Mouse (Mus musculus) hindbrain, embryonic 16.5 days (tissue): ENCODE measurements around the gene Islr. TPM values are rescaled to one million over a fixed set of nuclear protein-coding genes. Genes with fewer than 3 reads are reported as not detected.

Experiments
- ATAC-seq: fragments of 200-750 bp; cut with Nextera tagmentation; 2 replicates; pipeline ENCODE4 v1.8.0; 2017; ENCODE audit warnings: moderate TSS enrichment, moderate library complexity
- H3K27ac ChIP-seq: fragments of 300-500 bp; sonication (generic); 2 replicates; pipeline ENCODE4 v1.5.1; 2014; ENCODE audit warnings: low read depth, mild to moderate bottlenecking, control low read depth, low read length, moderate library complexity
- H3K27me3 ChIP-seq: fragments of 300-500 bp; sonication (generic); replicated peaks from 2 replicates; pipeline ENCODE4 v1.6.1; 2014; ENCODE audit warnings: low read length; ENCODE audit not compliant: control insufficient read depth, insufficient read depth
- H3K36me3 ChIP-seq: fragments of 300-500 bp; sonication (generic); 2 replicates; pipeline ENCODE4 v1.6.1; 2014; ENCODE audit warnings: mild to moderate bottlenecking, low read length, moderate library complexity, mixed read lengths; ENCODE audit not compliant: control insufficient read depth, insufficient read depth
- H3K4me1 ChIP-seq: fragments of 300-500 bp; sonication (generic); 2 replicates; pipeline ENCODE4 v1.6.1; 2014; ENCODE audit warnings: low read depth, low read length; ENCODE audit not compliant: control insufficient read depth, insufficient read depth
- H3K4me2 ChIP-seq: fragments of 300-500 bp; sonication (generic); 2 replicates; pipeline ENCODE4 v1.6.1; 2014; ENCODE audit warnings: mild to moderate bottlenecking, low read length, control low read depth, moderate library complexity
- H3K4me3 ChIP-seq: fragments of 300-500 bp; sonication (generic); 2 replicates; pipeline ENCODE4 v1.5.1; 2014; ENCODE audit warnings: mild to moderate bottlenecking, low read length, control low read depth, moderate library complexity
- H3K9ac ChIP-seq: fragments of 300-500 bp; sonication (generic); 2 replicates; pipeline ENCODE4 v1.6.1; 2014; ENCODE audit warnings: low read depth, mild to moderate bottlenecking, control low read depth, low read length, moderate library complexity
- H3K9me3 ChIP-seq: fragments of 300-500 bp; sonication (generic); 2 replicates; pipeline ENCODE4 v1.6.1; 2014; ENCODE audit warnings: mild to moderate bottlenecking, low read length, moderate library complexity; ENCODE audit not compliant: control insufficient read depth
- WGBS: fragments of 180-500 bp; shearing (Covaris S2); extraction: QIAGEN DNeasy Blood & Tissue Kit; methylation state at CpG from one replicate; pipeline ENCODE4 v1.1.7; 2014; 5-methylcytosine and 5-hydroxymethylcytosine counted together
- polyA plus RNA-seq: library from polyadenylated mRNA; unstranded; fragments of >200 nt; fragmentation: Nextera tagmentation; extraction: Ambion mirVana; gene quantifications from 2 replicates; pipeline ENCODE4 v1.2.1, GENCODE M21; 2015

The Islr gene
- polyA plus RNA-seq, 1 experiment from 2014 or later: 40.4 TPM

DNA sequence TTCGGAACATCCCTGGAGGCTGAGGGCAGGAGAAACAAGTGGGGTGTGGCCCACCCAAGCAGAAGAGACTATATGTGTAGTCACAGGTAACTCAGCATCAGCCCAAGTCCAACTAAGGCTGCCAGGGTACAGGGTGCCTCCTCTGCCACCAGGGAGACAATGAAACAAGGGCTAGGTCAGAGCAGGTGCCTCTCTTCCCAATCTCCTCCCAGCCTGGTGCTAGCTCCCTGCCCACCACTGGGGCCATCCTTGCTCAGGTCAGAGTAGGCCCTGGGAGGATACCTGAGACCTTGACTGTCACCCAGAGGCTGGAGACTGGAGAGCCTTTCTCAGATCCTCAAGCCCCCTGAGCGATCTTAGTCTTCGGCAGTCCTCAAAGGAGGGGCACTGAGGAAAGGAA, 41.9 kb downstream of the Islr start:
- no peaks in the 10 kb centered on the region for H3K4me1 ChIP-seq
- WGBS: 96% methylated on average over 3 of the region's 3 CpGs

DNA sequence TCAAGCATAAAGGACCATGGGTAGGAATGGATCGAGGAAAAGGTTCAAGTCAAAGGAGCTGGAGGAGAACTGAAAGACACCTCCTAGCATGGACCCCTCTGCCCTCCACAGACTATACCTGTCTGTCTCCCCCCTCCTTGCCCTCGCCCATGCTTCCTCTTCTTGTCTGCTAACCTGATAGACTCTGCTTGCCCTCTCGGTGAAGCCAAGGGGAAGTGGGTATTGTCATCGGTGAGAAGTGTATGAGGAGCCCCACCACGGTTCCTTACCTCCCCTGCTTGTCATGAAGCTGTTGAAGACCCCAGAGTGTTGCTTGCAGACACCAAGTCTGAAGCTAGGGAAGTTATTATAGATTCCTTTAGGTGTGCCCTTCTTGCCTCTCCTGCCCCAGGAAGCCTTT, 43.8 kb downstream of the Islr start:
- Histone ChIP-seq H3K27me3 (no peaks in the 10 kb centered on the region), H3K36me3 (no peaks in the 10 kb centered on the region), H3K4me3 (no peak overlapping the region), H3K4me2 (no peak overlapping the region), H3K4me1 (peaks cover 2% of the 10 kb centered on the region; the same call in 1 of the 2 replicates), H3K9ac (no peak overlapping the region), H3K27ac (no peak overlapping the region), H3K9me3 (no peaks in the 10 kb centered on the region)
- 86% methylated on average over 5 of the region's 5 CpGs for WGBS
- no peak for ATAC-seq

More for the DNA sequence above, 41.9 kb downstream of the Islr start:
- Histone ChIP-seq H3K4me3 (no peak overlapping the region), H3K36me3 (no peaks in the 10 kb centered on the region), H3K27me3 (no peaks in the 10 kb centered on the region), H3K27ac (no peak overlapping the region), H3K9ac (no peak overlapping the region), H3K9me3 (no peaks in the 10 kb centered on the region), H3K4me2 (no peak overlapping the region)
- ATAC-seq: no peak

DNA sequence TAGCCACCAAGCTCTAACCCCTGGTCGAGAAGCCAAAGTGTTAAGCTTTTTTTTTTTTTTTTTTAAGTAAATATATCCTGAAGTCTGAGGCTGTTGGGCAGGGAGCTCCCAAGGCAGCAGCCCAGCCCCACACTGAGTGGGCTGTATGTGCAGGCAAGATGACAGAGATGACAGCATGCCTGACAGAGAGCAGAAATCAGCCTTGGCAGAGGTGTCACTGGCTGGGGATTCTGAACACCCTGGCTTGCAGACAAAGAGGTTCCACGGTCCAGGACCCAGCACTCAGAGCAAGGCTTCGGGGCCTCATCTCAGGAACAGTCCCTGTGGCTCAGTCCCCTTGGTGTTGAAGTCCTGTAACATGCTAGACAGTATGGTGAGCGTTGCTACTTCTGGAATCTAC, 44.3 kb downstream of the Islr start:
- no peaks in the 10 kb centered on the region for H3K9me3 ChIP-seq
- H3K4me3 ChIP-seq: no peak overlapping the region
- H3K9ac ChIP-seq: no peak overlapping the region
- no peaks in the 10 kb centered on the region for H3K27me3 ChIP-seq
- ATAC-seq: no peak
- no peaks in the 10 kb centered on the region for H3K36me3 ChIP-seq
- peaks cover 2% of the 10 kb centered on the region; the same call in 1 of the 2 replicates for H3K4me1 ChIP-seq
- 55% methylated on average over 4 of the region's 4 CpGs for WGBS
- H3K27ac ChIP-seq: 0 out of 2 replicates have a peak overlapping the region, but pooled peaks have one; percentile 31
- no peak overlapping the region for H3K4me2 ChIP-seq

DNA sequence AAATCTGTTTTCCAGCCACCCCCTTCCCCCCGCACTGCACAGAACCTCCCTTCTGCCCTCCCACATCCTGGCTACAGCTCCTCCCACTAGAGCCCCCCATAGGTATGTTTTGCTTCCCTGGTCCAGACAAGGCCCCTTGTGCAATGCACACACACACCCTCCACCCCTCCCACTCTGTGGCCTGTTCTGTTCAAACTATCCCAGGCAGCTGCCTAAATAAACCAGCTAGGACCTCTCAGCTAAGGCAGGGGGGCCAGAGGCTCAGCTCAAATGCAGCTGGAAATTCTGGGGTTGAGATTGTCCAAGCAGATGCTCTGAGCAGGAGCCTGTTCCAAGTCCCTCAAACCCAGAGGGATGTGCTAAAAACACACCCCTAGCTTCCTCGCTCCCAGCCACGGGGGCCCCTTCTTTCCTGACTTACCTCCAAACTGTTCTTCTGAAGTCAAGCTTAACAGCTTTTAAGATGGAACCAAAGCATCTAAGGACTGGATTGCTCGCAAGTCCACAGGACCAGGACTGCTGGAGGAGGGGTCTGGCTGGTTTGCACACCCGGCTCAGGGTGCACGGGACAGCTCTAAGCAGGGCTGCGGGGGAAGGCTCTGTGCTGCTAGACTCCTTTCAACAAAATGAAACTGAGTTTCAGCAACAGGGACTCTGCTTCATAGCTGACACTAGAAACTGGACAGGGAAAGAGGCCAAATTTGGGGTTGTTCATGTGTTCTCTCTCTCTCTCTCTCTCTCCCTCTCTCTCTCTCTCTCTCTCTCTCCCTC, 45.4 kb downstream of the Islr start:
- Histone ChIP-seq H3K9ac (no peak overlapping the region; the same call in 1 of the 2 replicates), H3K27me3 (no peaks in the 10 kb centered on the region), H3K4me3 (no peak overlapping the region), H3K27ac (peak overlapping the region; percentile 48; the same call in 1 of the 2 replicates), H3K9me3 (no peaks in the 10 kb centered on the region), H3K36me3 (no peaks in the 10 kb centered on the region), H3K4me2 (no peak overlapping the region), H3K4me1 (peaks cover 2% of the 10 kb centered on the region; the same call in 1 of the 2 replicates)
- ATAC-seq: peak; percentile 24; the same call in 1 of the 2 replicates
- WGBS: 59% methylated on average over 7 of the region's 7 CpGs

DNA sequence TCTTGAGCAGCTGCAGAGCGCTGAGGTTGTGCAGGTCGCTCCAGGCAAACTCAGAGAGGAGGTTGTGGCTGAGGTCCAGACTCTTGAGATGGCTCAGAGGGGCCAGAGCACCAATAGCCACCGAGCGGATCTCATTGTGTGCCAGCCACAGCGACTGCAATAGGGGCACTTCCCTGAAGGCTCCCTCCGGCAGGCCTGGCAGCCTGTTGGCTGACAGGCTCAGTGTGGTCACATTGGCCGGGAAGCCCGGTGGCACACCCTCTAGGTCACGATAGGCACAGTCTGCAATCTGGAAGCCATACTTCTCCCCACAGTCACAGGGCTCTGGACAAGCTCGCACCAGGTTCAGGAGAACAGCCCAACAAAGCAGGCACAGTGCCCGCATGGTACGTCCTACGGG, 46.3 kb downstream of the Islr start:
- ATAC-seq: no peak
- Histone ChIP-seq H3K36me3 (no peaks in the 10 kb centered on the region), H3K9me3 (no peaks in the 10 kb centered on the region), H3K4me3 (no peak overlapping the region; the same call in 1 of the 2 replicates), H3K4me2 (peak overlapping the region; percentile 2), H3K27me3 (no peaks in the 10 kb centered on the region), H3K9ac (no peak overlapping the region), H3K4me1 (peaks cover 2% of the 10 kb centered on the region), H3K27ac (no peak overlapping the region)
- 67% methylated on average over 13 of the region's 13 CpGs for WGBS

DNA sequence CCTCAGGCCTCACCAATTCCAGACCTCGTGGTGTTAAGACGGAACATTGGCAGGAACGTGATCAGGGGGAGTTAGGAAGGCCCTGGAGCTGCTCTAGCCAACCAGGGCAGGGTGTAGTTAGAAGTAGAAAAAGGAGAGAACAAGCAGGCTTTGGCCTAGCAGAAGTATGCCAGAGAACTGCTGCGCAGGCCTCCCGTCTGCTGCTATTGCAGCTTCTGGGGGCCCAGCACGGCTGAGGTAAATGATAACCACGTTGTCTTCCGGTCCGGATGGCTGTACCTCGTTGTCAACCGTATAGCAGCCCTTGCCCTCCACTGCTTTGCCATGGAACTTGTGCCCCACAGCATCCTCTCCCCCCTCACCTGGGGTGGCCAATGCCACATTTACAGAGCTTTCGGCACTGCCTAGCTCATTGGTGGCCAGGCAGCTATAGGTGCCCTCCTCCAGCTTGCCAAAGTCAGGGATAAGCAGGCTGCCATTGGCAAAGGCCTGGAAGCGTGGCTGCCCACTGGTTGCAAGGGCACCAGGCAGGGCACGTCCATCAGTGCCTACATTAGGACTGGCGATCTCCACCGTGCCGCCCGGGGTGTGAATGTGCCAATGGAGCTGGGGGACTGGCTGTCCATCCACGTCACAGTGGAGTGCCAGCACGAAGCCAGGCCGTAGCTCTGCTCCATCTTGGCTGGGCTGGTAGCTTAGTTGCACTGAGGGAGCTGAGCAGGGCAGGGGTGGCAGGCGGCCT, 47.1 kb downstream of the Islr start:
- no peak overlapping the region for H3K9ac ChIP-seq
- H3K27ac ChIP-seq: no peak overlapping the region
- no peaks in the 10 kb centered on the region for H3K36me3 ChIP-seq
- H3K9me3 ChIP-seq: no peaks in the 10 kb centered on the region
- H3K27me3 ChIP-seq: no peaks in the 10 kb centered on the region
- WGBS: 88% methylated on average over 22 of the region's 22 CpGs
- H3K4me1 ChIP-seq: peaks cover 2% of the 10 kb centered on the region
- H3K4me2 ChIP-seq: peak overlapping the region; percentile 2; the same call in 1 of the 2 replicates
- ATAC-seq: no peak
- H3K4me3 ChIP-seq: no peak overlapping the region

DNA sequence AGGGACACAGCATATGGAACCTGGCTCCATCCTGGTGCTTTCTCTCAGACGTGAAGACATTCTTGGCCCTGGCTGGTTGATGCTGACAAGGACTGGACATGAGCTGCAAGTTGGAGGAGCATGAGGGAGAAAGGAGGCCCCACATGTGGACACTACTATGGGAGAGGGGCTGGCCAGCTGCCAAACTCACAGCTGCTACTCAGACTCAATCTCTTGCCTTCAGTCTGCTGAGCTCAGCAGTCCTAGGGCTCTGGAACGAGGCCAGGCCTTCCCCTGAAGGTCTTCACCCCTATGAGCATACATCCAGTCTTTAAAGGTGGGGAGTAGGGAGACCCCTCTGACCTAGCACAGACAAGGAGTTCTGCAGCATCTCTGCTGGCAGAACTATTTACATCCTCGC, 48.7 kb downstream of the Islr start:
- WGBS: 45% methylated on average over 3 of the region's 3 CpGs
- Histone ChIP-seq H3K9me3 (no peaks in the 10 kb centered on the region), H3K27me3 (no peaks in the 10 kb centered on the region), H3K4me2 (no peak overlapping the region), H3K36me3 (no peaks in the 10 kb centered on the region), H3K27ac (no peak overlapping the region; the same call in 1 of the 2 replicates), H3K4me3 (no peak overlapping the region), H3K9ac (no peak overlapping the region), H3K4me1 (peaks cover 2% of the 10 kb centered on the region)
- ATAC-seq: 0 out of 2 replicates have a peak, but pooled peaks have one; percentile 12

DNA sequence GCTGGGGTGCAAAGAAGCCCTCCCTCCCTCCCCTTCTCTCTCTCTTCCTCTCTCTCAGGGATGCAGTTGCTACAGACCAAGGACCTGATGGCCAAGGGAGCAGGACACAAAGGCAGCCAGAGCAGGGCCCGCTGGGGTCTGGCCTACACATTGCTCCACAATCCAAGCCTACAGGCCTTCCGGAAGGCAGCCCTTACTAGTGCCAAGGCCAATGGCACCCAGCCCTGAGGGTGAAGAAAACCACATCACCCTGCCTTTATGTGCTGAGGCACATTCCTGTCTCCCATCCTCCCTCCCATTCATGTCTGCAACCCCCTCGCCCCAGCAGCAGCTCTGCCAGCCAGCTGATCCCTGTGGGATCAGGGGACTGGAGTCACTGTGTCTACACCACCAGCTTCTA, 51.0 kb downstream of the Islr start:
- peaks cover 2% of the 10 kb centered on the region for H3K4me1 ChIP-seq
- H3K4me3 ChIP-seq: no peak overlapping the region
- WGBS: 67% methylated on average over 3 of the region's 3 CpGs
- no peaks in the 10 kb centered on the region for H3K27me3 ChIP-seq
- ATAC-seq: peak; percentile 51; the same call in 1 of the 2 replicates
- H3K4me2 ChIP-seq: no peak overlapping the region
- no peak overlapping the region for H3K9ac ChIP-seq
- H3K27ac ChIP-seq: no peak overlapping the region; the same call in 1 of the 2 replicates
- H3K9me3 ChIP-seq: no peaks in the 10 kb centered on the region
- H3K36me3 ChIP-seq: no peaks in the 10 kb centered on the region

DNA sequence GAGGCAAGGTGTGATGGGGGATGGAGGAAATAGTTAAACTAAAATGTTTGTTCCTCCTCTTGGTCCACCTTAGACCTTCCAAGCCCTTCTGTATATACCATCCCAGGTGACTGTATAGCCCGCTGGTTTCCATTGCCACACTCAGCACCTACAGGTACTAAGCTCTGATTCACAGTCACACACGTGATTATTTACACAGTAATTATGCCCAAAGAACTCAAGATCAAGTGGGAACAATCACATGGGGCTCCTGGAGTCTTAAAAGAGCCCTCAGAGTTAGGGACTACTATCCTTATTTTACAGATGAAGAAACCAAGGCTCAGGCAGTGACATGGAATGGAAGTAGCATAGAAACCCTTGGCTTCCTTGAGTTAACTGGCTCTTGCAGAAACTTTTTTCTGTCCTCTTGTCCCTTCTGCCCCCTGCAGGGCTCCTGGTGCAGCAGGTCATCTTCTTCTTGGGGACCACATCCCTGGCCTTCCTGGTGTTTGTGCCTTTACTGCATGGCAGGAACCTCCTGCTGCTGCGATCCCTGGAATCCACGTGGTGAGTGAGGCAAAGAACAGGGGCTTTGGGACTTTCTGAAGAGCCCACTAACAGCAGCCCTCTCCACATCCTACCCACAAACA, 53.3 kb downstream of the Islr start:
- Histone ChIP-seq H3K4me3 (no peak overlapping the region), H3K27ac (no peak overlapping the region), H3K9ac (no peak overlapping the region), H3K4me2 (no peak overlapping the region), H3K9me3 (no peaks in the 10 kb centered on the region), H3K27me3 (no peaks in the 10 kb centered on the region), H3K36me3 (no peaks in the 10 kb centered on the region), H3K4me1 (peaks cover 2% of the 10 kb centered on the region)
- no peak for ATAC-seq
- WGBS: 76% methylated on average over 4 of the region's 4 CpGs
